Mouse (Mus musculus): ENCODE measurements around the gene Ube2f.

The Ube2f gene

DNA sequence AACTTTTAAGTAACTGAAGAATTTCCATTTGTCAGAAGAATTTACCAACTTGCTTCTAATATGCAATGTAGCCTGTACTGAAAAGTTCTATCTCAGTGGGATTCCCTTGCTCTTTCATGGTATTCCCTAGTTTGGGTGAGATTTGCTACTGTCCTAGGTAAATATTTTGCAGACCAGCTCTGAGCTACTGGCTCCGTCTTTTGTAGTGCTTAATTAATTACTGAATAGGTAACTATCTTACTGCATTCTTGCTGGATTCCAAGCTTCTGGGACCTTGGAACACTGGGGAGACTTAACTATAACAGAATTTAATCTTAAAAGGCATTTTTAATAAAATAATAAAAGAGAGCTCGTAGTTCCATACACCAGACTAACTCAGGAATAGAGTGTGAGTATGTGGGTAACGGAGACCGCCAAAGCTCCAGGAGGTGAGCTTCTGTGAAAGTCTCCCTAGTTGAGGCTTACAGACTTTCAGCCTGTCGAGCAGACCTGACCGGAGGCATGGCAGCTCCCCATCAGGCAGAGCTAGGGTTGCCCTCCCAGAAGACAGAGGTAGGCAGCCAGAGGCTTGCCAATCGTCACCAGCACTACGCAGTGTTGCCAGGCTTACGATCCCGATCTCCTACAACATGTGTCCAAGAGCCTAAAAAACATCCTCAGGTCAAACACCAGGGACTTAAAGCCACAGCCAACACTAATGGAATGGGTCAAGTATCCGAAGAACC, 42.2 kb downstream of the Ube2f start:
- in situ Hi-C loops (cut with MboI, MseI), result no loop called here

DNA sequence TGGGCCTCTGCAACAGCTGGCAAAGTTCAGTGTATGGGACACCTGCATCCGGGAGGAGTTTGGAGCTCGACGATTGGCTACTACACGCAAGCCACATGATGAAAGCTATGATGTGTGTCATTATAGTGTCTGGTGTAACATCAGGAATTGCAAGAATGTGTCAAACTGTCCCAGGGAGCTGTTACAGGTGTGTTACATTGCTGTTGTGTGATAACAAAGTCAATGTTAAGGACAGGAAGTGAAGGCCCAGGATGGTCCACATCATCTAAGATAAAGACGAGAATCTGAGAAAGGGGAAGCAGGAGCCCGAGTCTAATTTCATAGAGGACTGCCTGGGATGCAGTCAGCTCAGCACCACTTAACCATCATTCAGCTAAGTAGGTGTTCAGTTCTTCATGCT, 45.4 kb downstream of the Ube2f start:
- in situ Hi-C loops (cut with MboI, MseI), result no loop called here

DNA sequence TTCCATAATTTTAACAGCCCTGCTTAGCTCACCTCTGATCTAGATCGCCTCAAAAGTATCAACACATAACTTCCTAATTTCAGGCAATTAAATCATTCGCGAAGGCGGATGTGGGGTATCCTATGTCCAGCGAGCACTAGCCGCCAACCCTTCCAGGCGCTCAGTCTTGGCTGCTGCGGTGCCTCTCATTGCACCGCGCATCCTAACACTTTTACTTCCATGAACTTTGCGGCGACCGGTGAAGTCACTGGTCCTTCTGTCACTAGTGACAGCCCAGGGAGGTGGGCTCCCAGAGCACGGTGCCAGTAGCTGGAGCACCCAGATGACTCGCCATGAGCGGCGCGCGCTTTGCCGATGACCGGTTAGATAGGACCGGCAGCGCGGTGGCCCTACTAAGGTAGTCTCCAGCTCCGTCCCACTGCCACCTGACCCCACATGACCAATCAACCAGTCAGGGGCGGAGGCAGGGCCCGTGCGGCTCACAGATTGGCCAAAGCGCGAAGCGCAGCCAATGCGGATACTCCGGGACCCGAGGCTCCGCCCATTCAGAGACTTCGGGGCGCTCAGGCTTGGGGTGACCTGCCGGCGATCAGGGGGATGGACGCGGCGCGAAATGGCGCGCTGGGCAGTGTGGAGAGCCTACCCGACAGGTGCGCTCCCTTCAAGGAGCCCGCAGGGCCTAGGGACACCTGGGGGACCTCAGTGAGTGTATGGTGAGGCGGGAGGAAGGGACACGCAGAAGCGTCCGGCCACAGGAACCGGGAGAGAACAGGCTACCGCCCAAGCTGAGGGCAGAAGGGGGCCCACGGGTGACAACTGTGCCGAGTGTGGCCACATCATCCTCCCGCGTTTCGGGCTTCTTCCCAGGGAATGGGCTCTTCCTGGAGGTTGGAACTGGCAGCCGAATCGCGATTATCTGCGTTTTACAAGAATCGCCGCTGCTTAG, 48.0 kb downstream of the Ube2f start, which contains the start of gene Scly:
TSS of gene Scly (plus strand) at position 540 of the 946 bp plus-strand sequence.
- in situ Hi-C loops (cut with MboI, MseI), result no loop called here

DNA sequence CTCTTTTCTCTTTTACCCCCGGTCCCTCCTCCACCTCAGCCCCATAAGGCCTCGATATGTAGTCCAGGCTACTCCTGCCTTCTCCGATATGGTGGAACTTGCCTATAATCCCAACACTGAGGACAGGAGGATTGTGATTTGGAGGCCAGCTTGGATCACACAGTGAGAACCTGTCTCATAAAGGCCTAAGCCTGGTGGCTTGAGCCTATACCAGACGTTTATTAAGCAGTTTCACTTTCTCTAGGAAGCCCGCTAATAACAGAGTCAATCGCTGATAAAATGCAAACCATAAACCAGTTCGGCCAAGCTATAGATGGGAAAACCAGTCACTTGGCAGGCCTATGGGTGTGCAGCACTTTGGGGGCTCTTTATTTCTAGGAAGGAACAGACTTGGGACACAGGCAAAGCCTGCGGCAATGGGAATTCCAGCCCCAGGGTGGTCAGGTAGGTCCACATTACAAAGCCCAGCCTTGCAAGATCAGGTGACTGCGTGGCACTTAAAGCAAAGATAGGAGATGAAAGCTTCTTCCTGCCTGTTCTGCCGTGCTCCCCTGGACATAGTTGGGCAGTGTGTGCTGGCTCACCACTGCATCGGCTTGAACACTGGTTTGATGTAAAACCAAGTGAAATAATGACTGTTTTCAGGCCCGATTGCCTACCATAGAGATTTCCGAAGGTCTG, 49.1 kb downstream of the Ube2f start:
- in situ Hi-C loops (cut with MboI, MseI), result no loop called here

DNA sequence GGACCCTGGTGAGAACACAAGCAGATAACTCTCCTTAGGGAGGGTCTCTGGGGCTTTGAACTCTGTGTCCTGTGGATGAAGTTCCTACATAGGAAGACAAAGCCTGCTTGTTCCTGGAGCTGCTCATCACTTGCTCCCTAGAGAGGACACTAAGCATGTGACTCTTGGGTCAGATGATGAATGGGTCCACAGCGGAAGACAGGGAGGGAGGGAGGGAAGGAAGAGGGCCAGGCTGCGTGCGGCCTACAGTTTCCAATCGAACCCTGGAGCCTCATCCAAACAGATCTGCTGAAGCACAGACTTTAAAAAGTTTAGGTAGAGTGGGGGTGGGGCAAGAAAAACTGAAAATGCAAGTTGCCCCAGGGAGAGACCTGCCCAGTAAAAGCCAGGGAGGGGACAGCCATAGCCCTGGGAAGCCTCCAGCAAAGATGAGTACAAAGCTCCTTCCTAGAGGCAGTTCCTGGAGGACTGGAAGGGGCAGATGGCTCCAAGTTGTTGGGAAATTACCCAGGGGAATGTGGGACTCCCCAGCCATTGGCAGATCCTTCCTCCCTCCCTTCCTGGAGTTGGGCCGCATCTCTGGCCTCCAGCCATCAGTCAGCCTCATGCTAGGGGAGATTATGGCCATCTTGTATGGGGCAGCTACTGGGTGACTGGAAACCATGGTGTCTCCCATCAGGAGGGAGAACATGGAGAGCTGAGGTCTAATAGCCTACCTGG, 49.8 kb downstream of the Ube2f start:
- in situ Hi-C loops (cut with MboI, MseI), result no loop called here

DNA sequence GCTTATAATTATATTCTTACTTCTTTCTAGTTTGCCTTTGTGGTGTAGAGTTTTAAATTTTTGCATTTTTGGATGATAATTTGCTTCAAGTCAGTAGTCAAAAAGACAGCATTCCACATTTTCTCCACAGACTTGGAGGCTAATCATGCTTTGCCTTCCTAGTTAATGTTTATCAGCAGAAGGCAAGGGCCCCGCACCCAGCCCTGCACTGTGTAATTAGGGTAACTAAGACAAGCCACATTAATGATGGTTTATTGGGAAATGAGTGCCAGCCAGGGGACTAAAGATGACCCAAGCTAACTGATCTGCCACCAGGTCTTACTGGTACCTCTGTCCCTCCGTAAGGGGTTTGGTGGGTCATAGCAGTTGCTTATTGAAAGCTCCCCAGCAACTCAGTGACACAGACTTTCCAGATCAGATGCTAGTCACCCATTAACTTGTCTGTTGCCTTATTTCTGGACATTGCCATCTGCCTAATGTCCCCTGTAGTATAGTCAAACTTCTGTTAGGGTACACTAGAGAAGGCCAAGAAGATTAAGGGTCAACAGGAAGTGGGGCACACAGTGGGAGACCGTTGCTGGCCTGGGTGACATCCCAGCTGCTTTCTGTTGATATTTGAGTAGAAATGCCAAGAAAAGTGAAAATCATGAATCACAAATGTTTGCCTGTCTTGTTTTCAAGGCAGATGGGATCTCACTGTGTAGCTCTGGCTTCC, 51.3 kb downstream of the Ube2f start:
- in situ Hi-C loops (cut with MboI, MseI), result no loop called here

DNA sequence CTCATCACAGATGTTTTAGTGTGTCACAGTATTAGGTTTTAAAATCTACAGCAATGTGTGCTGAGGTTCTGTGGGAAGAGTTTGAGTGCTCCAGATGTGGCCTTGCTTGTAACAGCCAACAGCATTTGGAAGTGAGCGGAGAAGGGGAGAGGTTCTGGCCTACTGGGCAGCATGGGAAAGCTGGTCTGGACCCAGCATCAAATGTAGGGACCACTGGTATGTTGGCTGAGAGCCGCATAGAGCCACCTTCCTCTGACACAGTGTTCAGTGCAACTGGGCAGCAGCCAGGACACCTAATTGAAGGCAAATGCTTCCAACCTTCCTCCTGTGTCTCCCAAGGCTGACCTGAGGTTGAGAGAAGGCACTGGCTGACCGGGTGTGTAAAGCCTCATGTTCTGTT, 51.9 kb downstream of the Ube2f start:
- in situ Hi-C loops (cut with MboI, MseI), result no loop called here

DNA sequence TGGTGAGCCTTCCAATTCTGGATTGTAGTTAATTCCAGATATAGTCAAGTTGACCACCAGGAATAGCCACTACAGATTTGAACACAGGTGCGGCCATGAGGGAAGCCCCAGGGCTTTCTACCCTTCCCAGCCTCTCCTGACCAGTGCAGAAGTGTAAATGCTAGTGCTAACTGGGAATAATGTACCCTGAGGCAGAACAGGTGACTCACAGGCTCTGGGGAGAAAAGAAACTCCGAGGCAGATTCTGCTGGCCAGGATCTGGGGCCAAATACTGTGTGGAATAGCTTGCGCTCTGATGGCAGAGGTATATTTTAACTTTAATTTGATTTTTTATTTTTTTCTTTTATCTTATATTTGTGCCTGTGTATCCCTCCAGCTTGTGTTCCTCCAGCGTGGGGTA, 54.5 kb downstream of the Ube2f start:
- in situ Hi-C loops (cut with MboI, MseI), result no loop called here

DNA sequence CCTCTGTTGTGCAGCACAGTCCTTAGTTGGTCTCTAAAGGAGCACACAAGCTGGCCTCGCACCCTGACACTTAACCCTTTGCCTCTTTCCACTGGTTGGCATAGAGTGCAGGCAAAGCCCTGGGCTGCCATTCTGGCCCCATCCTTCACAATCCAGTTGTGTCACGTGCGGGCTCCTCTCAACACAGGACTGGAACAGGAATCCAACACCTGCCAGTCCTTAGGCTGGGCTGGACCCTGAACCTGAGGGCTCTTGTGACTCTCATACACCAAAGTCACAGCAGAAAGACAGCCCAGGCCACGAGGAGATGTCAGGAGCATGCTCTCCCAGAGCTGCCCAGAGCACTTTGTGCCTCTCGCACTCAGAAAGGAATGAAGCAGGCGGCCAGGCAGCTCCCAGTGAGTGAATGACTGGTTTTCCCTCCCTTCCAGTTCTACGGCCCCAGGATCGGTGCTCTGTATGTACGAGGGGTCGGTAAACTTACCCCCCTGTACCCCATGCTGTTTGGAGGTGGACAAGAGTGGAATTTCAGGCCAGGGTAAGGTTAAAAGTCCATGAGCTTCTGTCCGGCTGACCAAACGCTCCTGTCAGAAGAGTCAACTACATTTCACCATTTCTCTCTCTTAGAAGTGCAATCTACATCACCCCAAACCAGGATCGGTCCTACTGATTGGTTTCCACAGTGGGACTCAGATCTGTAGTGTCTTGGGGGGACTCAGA, 59.4 kb downstream of the Ube2f start:
- in situ Hi-C loops (cut with MboI, MseI), result no loop called here

DNA sequence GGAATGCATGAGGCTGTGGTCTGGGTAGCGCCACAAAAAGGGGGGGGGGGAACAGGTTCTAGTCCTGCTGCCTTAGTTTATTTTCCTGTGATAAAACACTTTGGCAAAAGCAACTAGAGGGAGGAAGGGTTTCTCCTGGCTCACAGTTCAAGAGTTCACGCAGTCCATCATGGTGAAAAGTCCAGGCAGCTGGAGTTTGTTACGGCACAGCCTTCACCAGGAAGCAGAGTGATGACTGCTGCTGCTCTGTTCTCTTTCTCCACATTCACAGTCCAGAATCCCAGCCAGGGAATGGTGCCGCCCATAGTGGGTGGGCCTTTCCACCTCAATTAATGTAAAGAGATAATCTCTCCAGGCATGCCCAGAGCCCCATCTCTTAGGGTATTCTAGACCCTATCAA, 62.2 kb downstream of the Ube2f start:
- in situ Hi-C loops (cut with MboI, MseI), result no loop called here

DNA sequence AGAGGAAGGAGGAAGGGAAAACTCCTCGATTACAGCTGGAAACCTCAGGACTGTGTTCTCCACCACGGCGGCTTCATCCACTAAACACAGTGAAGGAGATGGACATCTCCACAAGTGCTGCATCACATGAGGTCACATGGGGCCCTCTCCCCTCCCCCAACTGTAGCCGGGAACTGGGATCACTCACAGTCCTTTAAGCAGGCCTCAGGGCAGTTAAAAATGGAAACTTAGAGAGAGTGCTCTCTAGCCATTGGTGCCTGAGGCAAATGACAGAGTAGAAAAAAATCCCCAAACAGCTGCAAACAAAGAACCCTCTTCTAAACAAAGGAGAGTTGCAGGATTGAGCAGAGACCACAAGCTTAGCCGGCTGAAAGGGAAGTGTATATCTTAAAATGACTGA, 63.1 kb downstream of the Ube2f start:
- in situ Hi-C loops (cut with MboI, MseI), result no loop called here

DNA sequence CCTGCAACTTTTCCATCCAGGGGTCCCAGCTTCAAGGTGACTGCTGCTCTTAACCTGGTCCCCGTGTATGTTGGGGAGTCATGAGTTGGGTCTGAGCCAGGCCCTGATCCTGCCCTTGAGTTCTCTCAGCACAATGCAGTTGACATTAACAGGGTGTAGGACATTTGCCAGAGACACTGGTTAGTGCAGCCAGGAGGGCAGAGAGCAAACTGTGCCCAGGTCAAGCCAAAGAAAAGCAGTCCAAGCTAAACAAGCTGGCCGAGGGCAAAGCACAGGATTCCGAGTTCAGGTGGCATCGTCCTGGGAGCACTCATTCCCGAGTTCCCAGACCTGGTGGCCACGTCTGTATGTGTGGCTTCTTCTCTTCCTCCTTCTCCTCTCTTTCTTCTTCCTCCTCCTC, 67.6 kb downstream of the Ube2f start:
- in situ Hi-C loops (cut with MboI, MseI), result no loop called here

DNA sequence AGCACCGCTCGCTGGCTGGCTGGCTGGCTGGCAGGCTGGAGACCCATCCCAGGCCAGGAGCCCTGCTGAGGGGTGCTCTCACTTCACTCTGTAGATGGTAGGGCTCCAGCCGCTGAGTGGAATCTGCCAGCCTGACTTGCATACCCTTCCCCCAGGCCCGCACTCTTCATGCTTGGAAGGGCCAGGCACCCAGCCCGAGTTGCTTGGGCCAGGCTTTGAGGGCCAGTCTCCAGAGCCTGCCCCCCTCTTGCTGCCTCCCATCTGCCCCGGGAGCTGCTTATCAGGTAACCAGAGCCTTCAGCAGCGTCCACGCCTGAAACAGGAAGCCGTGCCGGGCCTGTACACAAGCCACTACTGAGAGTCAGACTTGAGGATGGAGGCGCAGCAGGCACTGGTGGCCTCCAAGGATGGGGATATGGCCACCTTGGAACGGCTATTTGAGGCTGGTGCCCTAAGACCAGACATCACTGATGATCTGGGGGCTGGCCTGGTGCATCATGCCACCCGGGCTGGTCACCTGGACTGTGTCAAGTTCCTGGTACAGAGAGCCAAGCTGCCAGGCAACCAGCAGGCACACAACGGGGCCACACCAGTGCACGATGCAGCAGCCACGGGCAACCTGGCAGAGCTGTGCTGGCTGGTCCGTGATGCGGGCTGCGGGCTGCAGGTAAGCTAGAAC, 71.8 kb downstream of the Ube2f start, which contains the start of gene Espnl:
TSS of gene Espnl (plus strand) at position 316 of the 679 bp plus-strand sequence.
- in situ Hi-C loops (cut with MboI, MseI), result no loop called here

DNA sequence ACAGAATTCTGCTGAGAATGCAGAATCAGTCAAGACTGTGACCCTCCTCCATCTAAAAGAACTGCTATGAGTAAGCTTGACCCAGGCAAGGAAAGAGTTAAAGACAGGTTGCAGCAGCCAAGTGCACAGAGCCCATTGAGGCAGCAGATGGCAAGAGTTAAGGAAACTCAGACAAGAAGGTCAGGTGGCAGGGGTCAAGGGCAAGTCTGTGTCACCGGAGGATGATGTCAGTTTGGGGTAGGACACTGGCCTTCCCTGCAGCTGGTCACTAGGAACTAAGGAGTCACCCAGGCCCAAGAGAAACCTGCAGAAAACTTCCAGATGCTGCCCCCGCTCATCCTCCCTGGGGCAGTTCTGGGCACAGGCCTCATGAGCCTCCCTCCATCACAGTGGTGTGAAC, 74.5 kb downstream of the Ube2f start:
- in situ Hi-C loops (cut with MboI, MseI), result no loop called here

DNA sequence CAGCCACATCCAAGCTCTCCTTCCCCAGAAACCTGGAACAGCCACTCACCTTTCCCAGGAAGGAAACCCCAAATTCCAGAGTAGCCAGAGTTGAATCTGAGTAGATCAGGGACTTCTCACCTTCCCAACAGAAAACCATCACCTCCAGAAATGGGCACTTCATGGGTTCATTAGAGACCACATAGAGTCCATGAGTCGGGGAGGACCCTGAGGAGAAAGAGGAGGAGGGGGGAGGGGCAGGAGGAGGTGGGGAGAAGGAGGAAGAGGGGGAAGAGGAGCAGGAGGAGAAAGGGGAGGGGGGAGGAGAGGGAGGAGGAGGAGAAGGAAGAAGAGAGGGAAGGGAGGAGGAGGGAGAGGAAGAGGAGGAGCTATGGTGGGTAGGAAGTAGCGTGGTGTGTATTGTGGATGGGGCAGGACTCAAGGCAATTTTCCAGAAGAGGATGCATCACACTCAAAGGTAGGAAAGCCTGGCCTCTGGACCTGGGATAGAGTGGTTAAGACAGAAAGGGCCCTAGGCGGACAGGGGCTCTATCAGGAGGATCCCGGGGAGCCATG, 75.5 kb downstream of the Ube2f start:
- in situ Hi-C loops (cut with MboI, MseI), result no loop called here

DNA sequence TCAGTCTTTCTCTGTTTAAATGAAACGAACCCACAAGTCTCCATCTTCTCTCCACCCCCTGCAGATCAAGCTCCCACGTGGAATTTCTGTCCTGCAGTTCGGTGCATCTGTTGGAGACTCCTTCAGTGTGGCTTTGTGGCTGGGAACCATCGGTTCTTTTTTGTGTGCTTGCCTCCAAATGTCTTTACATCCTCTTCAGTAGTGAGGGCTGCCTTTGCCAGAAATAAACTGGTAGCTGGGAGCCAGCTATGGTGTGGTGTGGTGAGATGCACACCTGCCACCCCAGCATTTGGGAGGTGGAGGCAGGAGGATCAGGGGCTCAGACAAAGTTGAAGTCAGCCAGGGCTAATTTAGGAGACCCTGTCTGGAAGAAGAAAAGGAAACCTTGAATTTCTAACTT, 82.0 kb downstream of the Ube2f start:
- in situ Hi-C loops (cut with MboI, MseI), result loop anchor here in 1 of 2 experiments (10.0 kb wide), 1 partner anchor 1947 kb away; no protein-coding TSS in a partner anchor

DNA sequence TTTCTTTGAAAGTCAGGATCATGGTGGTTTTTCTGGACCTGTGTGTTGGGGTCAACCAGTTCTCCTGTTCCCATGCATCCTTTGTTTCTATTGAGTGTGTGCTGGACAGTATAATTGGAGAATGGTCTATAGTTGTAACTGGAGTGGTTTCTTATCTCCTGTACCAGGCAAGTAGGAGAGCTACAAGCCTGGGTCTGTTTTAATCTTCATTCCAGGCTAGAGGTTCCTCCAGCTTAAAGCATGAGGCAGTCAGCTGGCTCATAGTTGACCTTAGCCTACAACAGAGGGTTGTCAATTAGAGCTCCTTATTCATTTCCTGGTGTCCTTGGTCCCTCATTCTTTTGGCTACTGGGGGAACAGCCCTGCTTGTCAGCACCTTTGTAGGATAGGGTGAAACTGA, 83.5 kb downstream of the Ube2f start:
- in situ Hi-C loops (cut with MboI, MseI), result loop anchor here in 1 of 2 experiments (10.0 kb wide), 1 partner anchor 1949 kb away; no protein-coding TSS in a partner anchor

DNA sequence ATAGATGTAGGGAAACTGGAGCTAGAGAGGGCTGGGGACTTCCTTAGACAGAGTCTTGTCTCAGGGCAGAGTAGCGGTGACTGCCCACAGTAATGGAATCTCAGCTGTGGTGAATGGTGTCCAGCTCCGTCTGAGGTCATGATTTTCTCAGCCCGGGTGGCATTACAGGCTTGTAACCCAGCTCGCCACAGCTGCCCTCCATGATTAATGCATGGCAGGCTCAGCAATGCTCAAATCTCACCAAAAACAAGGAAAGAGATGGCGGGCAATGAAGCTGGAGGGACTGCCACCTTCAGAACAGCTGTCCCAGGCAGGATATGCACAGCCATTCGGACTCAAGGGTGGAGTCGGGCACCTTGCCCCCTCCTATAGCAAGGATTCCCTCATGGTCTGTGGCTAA, 87.3 kb downstream of the Ube2f start:
- in situ Hi-C loops (cut with MboI, MseI), result loop anchor here in 1 of 2 experiments (10.0 kb wide), 1 partner anchor 1953 kb away; no protein-coding TSS in a partner anchor
